Mouse (Mus musculus) neural tube, embryonic 12.5 days (tissue): ENCODE data around the gene Spi1. TPM values are rescaled to one million over a fixed set of nuclear protein-coding genes. Genes with fewer than 3 reads are reported as not detected.

Experiments
- ATAC-seq: fragments of 200-750 bp; cut with Nextera tagmentation; 2 replicates; pipeline ENCODE4 v1.8.0; 2017; ENCODE audit warnings: low read depth, mild to moderate bottlenecking, moderate TSS enrichment, moderate library complexity; ENCODE audit not compliant: low FRiP score
- H3K27ac ChIP-seq: fragments of 300-500 bp; sonication (generic); 2 replicates; pipeline ENCODE4 v1.5.1; 2016
- H3K27me3 ChIP-seq: fragments of 300-500 bp; sonication (generic); replicated peaks from 2 replicates; pipeline ENCODE4 v1.6.1; 2016; ENCODE audit warnings: mild to moderate bottlenecking
- H3K36me3 ChIP-seq: fragments of 300-500 bp; sonication (generic); 2 replicates; pipeline ENCODE4 v1.6.1; 2016; ENCODE audit warnings: mild to moderate bottlenecking
- H3K4me1 ChIP-seq: fragments of 300-500 bp; sonication (generic); 2 replicates; pipeline ENCODE4 v1.6.1; 2016
- H3K4me2 ChIP-seq: fragments of 300-500 bp; sonication (generic); replicated peaks from 2 replicates; pipeline ENCODE4 v1.6.1; 2016; ENCODE audit warnings: mild to moderate bottlenecking
- H3K4me3 ChIP-seq: fragments of 300-500 bp; sonication (generic); 2 replicates; pipeline ENCODE4 v1.5.1; 2016
- H3K9ac ChIP-seq: fragments of 300-500 bp; sonication (generic); 2 replicates; pipeline ENCODE4 v1.6.1; 2016; ENCODE audit warnings: mild to moderate bottlenecking
- H3K9me3 ChIP-seq: fragments of 300-500 bp; sonication (generic); 2 replicates; pipeline ENCODE4 v1.6.1; 2016; ENCODE audit warnings: mild to moderate bottlenecking
- WGBS: fragments of 180-500 bp; shearing (Covaris S2); methylation state at CpG from one replicate; pipeline ENCODE4 v1.1.7; 2016; 5-methylcytosine and 5-hydroxymethylcytosine counted together
- polyA plus RNA-seq: library from polyadenylated mRNA; unstranded; fragments of >200 nt; fragmentation: Nextera tagmentation; extraction: Ambion mirVana; gene quantifications from 2 replicates; pipeline ENCODE4 v1.2.1, GENCODE M21; 2016

Spi1 gene
- polyA plus RNA-seq, 1 experiment from 2014 or later = 4.6 TPM

DNA sequence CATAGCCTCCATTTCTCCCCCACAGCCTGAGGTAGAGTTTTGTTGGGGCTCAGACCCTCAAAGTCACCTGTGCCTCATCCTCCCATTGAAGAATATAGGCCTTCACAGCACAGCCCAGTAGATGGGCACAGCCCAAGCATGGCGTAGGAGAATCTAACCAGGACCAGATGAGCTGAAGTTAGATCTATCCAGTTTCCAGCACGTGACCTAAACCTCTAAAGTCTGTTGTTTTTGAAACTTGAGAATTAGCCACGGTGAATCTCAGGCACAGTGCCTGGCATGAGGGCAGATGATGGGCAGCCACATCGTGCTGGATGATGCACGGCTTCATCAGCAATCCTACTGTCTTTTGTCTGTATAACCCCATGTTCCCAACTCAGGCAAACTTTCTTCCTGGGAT lies 23.8 kb upstream of the Spi1 start:
- Histone ChIP-seq H3K36me3 (peaks cover 77% of the 10 kb centered on the region), H3K4me3 (no peak overlapping the region), H3K4me2 (no peak overlapping the region), H3K27ac (no peak overlapping the region), H3K27me3 (no peaks in the 10 kb centered on the region), H3K4me1 (peaks cover 10% of the 10 kb centered on the region), H3K9ac (no peak overlapping the region), H3K9me3 (no peaks in the 10 kb centered on the region)
- ATAC-seq = no peak
- WGBS = 89% methylated on average over 5 of the region's 5 CpGs

- ATAC-seq = no peak
- no peak overlapping the region for H3K27ac ChIP-seq
- no peak overlapping the region for H3K4me3 ChIP-seq
- H3K27me3 ChIP-seq = no peaks in the 10 kb centered on the region
- no peak overlapping the region for H3K9ac ChIP-seq
- H3K9me3 ChIP-seq = no peaks in the 10 kb centered on the region
- H3K4me1 ChIP-seq = peaks cover 10% of the 10 kb centered on the region
- H3K36me3 ChIP-seq = peaks cover 86% of the 10 kb centered on the region
- H3K4me2 ChIP-seq = no peak overlapping the region
- 93% methylated on average over 2 of the region's 2 CpGs for WGBS
Observed at GRCm38 (mm10) chr2:91059376-91059775, 22.8 kb upstream of the Spi1 start.

DNA sequence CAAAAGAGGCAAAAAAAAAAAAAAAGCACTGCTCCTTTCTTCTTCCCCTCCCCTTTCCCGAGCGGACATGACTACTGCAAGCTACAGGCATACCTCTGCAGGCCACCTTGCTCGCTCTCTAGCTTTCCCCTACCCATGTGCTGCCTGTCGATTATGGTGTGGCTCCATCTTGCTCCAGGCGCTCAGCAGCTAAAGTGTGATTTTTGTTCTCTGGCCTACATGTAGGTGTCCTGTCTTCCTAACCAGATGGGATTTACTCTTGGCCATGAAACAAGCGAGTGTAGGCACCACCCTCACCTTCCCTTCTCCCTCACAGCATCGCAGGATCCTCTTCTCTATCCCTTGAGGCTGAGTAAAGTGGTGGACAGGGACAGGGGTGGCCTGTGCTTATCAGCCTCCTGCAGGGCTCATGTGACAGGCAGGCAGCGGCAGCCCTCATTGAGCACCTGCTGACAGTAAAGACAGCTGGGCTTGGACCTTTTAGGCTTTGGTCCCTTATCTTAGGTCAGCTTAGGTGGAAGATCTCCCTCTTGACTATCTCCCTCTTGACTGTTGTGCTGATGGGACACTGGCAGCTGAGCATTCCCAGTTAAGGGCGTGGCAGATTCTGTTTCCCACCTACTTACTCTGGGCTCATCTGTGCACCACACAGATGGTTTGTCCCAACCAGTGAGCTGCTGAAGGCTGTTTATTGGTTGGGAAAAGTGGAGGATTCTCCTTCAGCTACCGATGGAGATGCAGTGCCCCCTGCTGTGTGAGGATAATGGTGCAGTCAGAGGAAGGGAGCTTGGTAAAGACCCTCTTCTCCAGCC lies 21.4 kb upstream of the Spi1 start:
- peaks cover 87% of the 10 kb centered on the region for H3K36me3 ChIP-seq
- no peak overlapping the region for H3K4me3 ChIP-seq
- no peaks in the 10 kb centered on the region for H3K27me3 ChIP-seq
- WGBS = 78% methylated on average over 10 of the region's 10 CpGs
- H3K27ac ChIP-seq = no peak overlapping the region
- no peaks in the 10 kb centered on the region for H3K9me3 ChIP-seq
- H3K9ac ChIP-seq = no peak overlapping the region
- no peak overlapping the region for H3K4me2 ChIP-seq
- ATAC-seq = 0 out of 2 replicates have a peak, but pooled peaks have one; percentile 26
- H3K4me1 ChIP-seq = no peaks in the 10 kb centered on the region

GRCm38 (mm10) chr2:91061849-91062481 lies 20.2 kb upstream of the Spi1 start:
- WGBS = 85% methylated on average over 6 of the region's 6 CpGs
- Histone ChIP-seq H3K4me2 (no peak overlapping the region), H3K27me3 (no peaks in the 10 kb centered on the region), H3K4me3 (no peak overlapping the region), H3K9me3 (no peaks in the 10 kb centered on the region), H3K9ac (no peak overlapping the region), H3K27ac (no peak overlapping the region), H3K36me3 (peaks cover 75% of the 10 kb centered on the region), H3K4me1 (no peaks in the 10 kb centered on the region)
- ATAC-seq = no peak

GRCm38 (mm10) chr2:91062779-91063606 lies 19.2 kb upstream of the Spi1 start:
- H3K27me3 ChIP-seq = no peaks in the 10 kb centered on the region
- 93% methylated on average over 16 of the region's 16 CpGs for WGBS
- ATAC-seq = no peak

GRCm38 (mm10) chr2:91064211-91064610 lies 18.0 kb upstream of the Spi1 start:
- H3K27me3 ChIP-seq = no peaks in the 10 kb centered on the region
- no peak overlapping the region for H3K4me2 ChIP-seq
- H3K36me3 ChIP-seq = peaks cover 52% of the 10 kb centered on the region
- peaks cover 10% of the 10 kb centered on the region for H3K4me1 ChIP-seq
- no peak overlapping the region for H3K9ac ChIP-seq
- H3K9me3 ChIP-seq = no peaks in the 10 kb centered on the region
- H3K4me3 ChIP-seq = no peak overlapping the region
- ATAC-seq = no peak
- H3K27ac ChIP-seq = no peak overlapping the region
- WGBS = 85% methylated on average over 6 of the region's 6 CpGs

More at GRCm38 (mm10) chr2:91062779-91063606, 19.2 kb upstream of the Spi1 start:
- peaks cover 65% of the 10 kb centered on the region for H3K36me3 ChIP-seq
- no peak overlapping the region for H3K4me3 ChIP-seq
- no peak overlapping the region for H3K4me2 ChIP-seq
- no peaks in the 10 kb centered on the region for H3K4me1 ChIP-seq
- H3K9me3 ChIP-seq = no peaks in the 10 kb centered on the region
- H3K27ac ChIP-seq = no peak overlapping the region
- H3K9ac ChIP-seq = no peak overlapping the region

- no peaks in the 10 kb centered on the region for H3K9me3 ChIP-seq
- no peak for ATAC-seq
- no peak overlapping the region for H3K4me3 ChIP-seq
- peaks cover 16% of the 10 kb centered on the region for H3K4me1 ChIP-seq
- H3K27ac ChIP-seq = no peak overlapping the region
- H3K9ac ChIP-seq = no peak overlapping the region
- H3K36me3 ChIP-seq = peaks cover 43% of the 10 kb centered on the region
- 45% methylated on average over 3 of the region's 3 CpGs for WGBS
- H3K27me3 ChIP-seq = no peaks in the 10 kb centered on the region
- H3K4me2 ChIP-seq = no peak overlapping the region
Observed at GRCm38 (mm10) chr2:91065544-91065943, 16.6 kb upstream of the Spi1 start.

- H3K27ac ChIP-seq = no peak overlapping the region
Observed at GRCm38 (mm10) chr2:91066455-91066854, 15.7 kb upstream of the Spi1 start.

DNA sequence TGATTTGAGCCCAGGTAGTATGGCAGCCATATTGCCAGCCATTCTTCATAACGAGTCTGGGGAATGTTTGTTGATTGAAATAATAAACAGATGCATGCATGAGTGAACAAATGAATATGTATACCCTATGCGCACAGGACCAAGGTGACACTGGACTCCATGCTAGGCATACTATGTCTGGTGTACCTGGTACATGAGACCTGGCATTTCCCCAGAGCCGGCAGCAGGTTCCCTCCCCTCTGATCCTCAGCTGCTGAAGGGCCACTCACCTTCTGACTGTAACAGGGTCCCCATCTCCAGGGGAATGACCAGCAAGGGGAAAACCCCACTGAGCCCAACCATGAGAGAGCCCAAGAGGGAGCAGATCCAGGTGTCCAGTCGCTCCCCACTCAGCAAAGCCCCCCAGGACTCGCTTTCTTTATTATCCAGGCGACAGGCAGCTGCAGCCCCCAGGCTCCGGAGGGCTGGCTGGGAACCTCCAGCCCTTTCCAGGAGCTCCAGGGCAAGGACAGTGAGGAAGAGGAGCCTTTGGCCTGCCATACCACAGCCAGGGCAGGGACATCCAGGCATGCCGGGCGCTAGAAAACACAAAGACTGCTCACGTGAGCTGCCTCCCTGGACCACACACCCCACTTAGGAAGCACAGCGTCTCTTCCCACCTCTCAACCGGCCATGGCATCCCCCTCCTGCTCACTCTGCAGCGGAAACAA lies 13.9 kb upstream of the Spi1 start:
- Histone ChIP-seq H3K36me3 (peaks cover 16% of the 10 kb centered on the region), H3K4me1 (peaks cover 23% of the 10 kb centered on the region), H3K4me2 (peak overlapping the region; percentile 82), H3K9me3 (no peaks in the 10 kb centered on the region), H3K27ac (no peak overlapping the region), H3K4me3 (0 out of 2 replicates have a peak overlapping the region, but pooled peaks have one; percentile 5), H3K27me3 (no peaks in the 10 kb centered on the region), H3K9ac (peak overlapping the region; percentile 21; the same call in 1 of the 2 replicates)
- no peak for ATAC-seq
- 62% methylated on average over 13 of the region's 13 CpGs for WGBS

More at GRCm38 (mm10) chr2:91066455-91066854, 15.7 kb upstream of the Spi1 start:
- Histone ChIP-seq H3K36me3 (peaks cover 34% of the 10 kb centered on the region), H3K4me2 (no peak overlapping the region), H3K4me1 (peaks cover 23% of the 10 kb centered on the region), H3K9me3 (no peaks in the 10 kb centered on the region), H3K27me3 (no peaks in the 10 kb centered on the region), H3K4me3 (no peak overlapping the region), H3K9ac (no peak overlapping the region)
- ATAC-seq = no peak
- WGBS = 85% methylated on average over 3 of the region's 3 CpGs

GRCm38 (mm10) chr2:91068872-91069165 lies 13.4 kb upstream of the Spi1 start:
- no peak for ATAC-seq
- Histone ChIP-seq H3K36me3 (peaks cover 11% of the 10 kb centered on the region), H3K27me3 (no peaks in the 10 kb centered on the region), H3K9me3 (no peaks in the 10 kb centered on the region), H3K9ac (peak overlapping the region; percentile 21; the same call in 1 of the 2 replicates), H3K4me3 (0 out of 2 replicates have a peak overlapping the region, but pooled peaks have one; percentile 5), H3K27ac (no peak overlapping the region), H3K4me2 (peak overlapping the region; percentile 82), H3K4me1 (peaks cover 23% of the 10 kb centered on the region)
- WGBS = 54% methylated on average over 6 of the region's 6 CpGs

DNA sequence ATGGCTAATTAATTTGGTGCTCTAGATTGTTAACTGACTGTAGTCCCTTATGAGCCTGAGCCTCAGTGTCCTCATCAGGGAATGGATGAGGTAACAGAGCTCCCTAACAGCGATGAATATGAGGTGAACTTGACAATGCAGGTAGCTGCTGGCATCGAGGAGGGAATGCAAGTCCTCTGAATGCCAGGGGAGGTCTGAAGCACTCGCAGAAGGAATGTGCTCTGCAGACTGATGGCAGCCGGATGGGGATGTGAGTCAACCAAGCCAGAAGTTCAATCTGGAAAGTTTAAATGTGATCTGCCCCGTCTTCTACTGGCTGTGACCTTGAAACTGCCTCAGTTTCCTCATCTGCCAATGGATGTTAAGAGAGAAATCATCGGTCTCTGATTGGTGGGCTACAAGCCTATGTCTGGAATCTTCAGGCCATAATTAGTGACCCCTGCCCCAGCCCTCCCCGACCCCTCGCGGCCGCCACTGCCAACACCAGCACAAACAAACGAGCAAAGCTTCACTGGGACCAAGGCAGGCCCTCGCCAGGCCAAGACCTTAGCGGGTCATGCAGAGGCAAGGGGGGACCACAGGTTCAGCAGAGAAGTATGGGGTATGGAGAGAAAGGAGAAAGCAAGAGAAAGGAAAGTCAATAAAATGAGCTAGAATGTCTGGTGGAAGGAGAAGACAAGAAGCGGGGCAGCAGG lies 12.7 kb upstream of the Spi1 start:
- ATAC-seq = peak; percentile 11
- Histone ChIP-seq H3K36me3 (peaks cover 4% of the 10 kb centered on the region), H3K9ac (peak overlapping the region; percentile 78), H3K4me2 (peak overlapping the region; percentile 82), H3K4me3 (peak overlapping the region; percentile 69), H3K9me3 (no peaks in the 10 kb centered on the region), H3K4me1 (peaks cover 23% of the 10 kb centered on the region), H3K27me3 (no peaks in the 10 kb centered on the region), H3K27ac (peak overlapping the region; percentile 50; the same call in 1 of the 2 replicates)
- WGBS = 10% methylated on average over 14 of the region's 14 CpGs
